Mouse (Mus musculus): ENCODE measurements around the gene Gramd1c.

GRCm38 (mm10) chr16:44050139-44050538, 13.0 kb downstream of the Gramd1c start:
- TF ChIP-seq GATA1 (IDR thresholded peaks at IDR 0.05; ENCODE audit: low read length), result no peak
- TF ChIP-seq TAL1 (IDR thresholded peaks at IDR 0.05; ENCODE audit: low read length), result no peak
